Mouse (Mus musculus): ENCODE data around the gene Smco4. TPM values are rescaled to one million over a fixed set of nuclear protein-coding genes. Genes with fewer than 3 reads are reported as not detected.

Smco4 gene
- polyA plus RNA-seq, 1 experiment from 2014 or later = 0.79 TPM

- H3K4me2 ChIP-seq (replicated peaks) = no peak overlapping the region
- H3K4me3 ChIP-seq = no peak overlapping the region
- no peak for ATAC-seq (ENCODE audit: low FRiP score, low read depth)
- H3K27ac ChIP-seq (replicated peaks) = no peak overlapping the region
- WGBS = 77% methylated on average over 6 of the region's 6 CpGs
- no peaks in the 10 kb centered on the region for H3K36me3 ChIP-seq
- no peak overlapping the region for H3K9ac ChIP-seq (replicated peaks)
- no peaks in the 10 kb centered on the region for H3K4me1 ChIP-seq
- no peaks in the 10 kb centered on the region for H3K9me3 ChIP-seq
- H3K27me3 ChIP-seq = no peaks in the 10 kb centered on the region
Measured at GRCm38 (mm10) chr9:15587157-15587854, 94.1 kb downstream of the Smco4 start.

DNA sequence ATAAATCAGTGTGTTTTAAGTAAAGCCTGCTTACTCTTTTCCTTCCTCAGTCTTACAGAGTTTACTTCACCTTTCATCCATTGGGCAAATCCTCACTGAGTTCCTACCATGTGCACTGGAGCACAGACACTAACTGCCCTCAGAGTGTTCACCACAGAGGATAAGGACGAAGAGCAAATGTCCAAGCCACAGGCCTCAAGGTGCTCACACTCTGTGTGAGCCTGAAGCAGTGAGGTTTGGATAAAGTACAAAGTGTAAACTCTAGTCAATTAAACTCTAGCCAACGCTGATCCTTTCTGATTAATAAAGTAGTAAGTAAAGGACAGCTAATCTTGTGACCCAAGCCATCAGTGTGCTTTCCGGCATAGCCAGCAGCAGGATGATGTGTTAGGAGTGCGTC is 100.9 kb downstream of the Smco4 start:
- Histone ChIP-seq H3K4me3 (no peak overlapping the region), H3K9me3 (no peaks in the 10 kb centered on the region), H3K27me3 (no peaks in the 10 kb centered on the region), H3K4me1 (no peaks in the 10 kb centered on the region), H3K9ac (replicated peaks) (no peak overlapping the region), H3K36me3 (no peaks in the 10 kb centered on the region), H3K4me2 (replicated peaks) (no peak overlapping the region), H3K27ac (replicated peaks) (no peak overlapping the region)
- 88% methylated on average over 4 of the region's 4 CpGs for WGBS
- no peak for ATAC-seq (ENCODE audit: low FRiP score, low read depth)

Other genes starting within 250 kb of the Smco4 start
- gene Med17, start 213.5 kb upstream of the Smco4 start, polyA plus RNA-seq (2016; fragmentation: Nextera tagmentation; extraction: Ambion mirVana) = 49.2 and 50.7 TPM in 2 replicates
- 61.8 and 63.0 TPM in 2 replicates for gene Taf1d, start 187.2 kb upstream of the Smco4 start, polyA plus RNA-seq (2016; fragmentation: Nextera tagmentation; extraction: Ambion mirVana)
- gene 4931406C07Rik, start 187.0 kb upstream of the Smco4 start, polyA plus RNA-seq (2016; fragmentation: Nextera tagmentation; extraction: Ambion mirVana) = 9.0 and 10.1 TPM in 2 replicates
- gene Cep295, start 135.6 kb upstream of the Smco4 start, polyA plus RNA-seq (2016; fragmentation: Nextera tagmentation; extraction: Ambion mirVana) = 26.6 and 27.5 TPM in 2 replicates
- 0.59 and 1.1 TPM in 2 replicates for gene Deup1, start 134.5 kb downstream of the Smco4 start, polyA plus RNA-seq (2016; fragmentation: Nextera tagmentation; extraction: Ambion mirVana)
- gene Slc36a4, start 216.3 kb downstream of the Smco4 start, polyA plus RNA-seq (2016; fragmentation: Nextera tagmentation; extraction: Ambion mirVana) = 18.9 and 20.6 TPM in 2 replicates

Measured in midbrain, embryonic 12.5 days (tissue).